Mouse (Mus musculus) neural tube, embryonic 14.5 days (tissue): ENCODE measurements around the gene Gfra1. TPM values are rescaled to one million over a fixed set of nuclear protein-coding genes. Genes with fewer than 3 reads are reported as not detected.

ENCODE experiments used
- ATAC-seq: fragments of 200-750 bp; cut with Nextera tagmentation; 2 replicates; pipeline ENCODE4 v1.8.0; 2017; ENCODE audit warnings: low read depth, mild to moderate bottlenecking, moderate TSS enrichment, moderate library complexity
- H3K27ac ChIP-seq: fragments of 300-500 bp; sonication (generic); 2 replicates; pipeline ENCODE4 v1.5.1; 2014; ENCODE audit warnings: low read depth, mild to moderate bottlenecking, control low read depth, low read length, moderate library complexity, mixed read lengths
- H3K27me3 ChIP-seq: fragments of 300-500 bp; sonication (generic); 2 replicates; pipeline ENCODE4 v1.6.1; 2014; ENCODE audit warnings: low read length; ENCODE audit not compliant: control insufficient read depth, insufficient read depth
- H3K36me3 ChIP-seq: fragments of 300-500 bp; sonication (generic); 2 replicates; pipeline ENCODE4 v1.6.1; 2014; ENCODE audit warnings: low read length, mixed read lengths; ENCODE audit not compliant: control insufficient read depth, insufficient read depth
- H3K4me1 ChIP-seq: fragments of 300-500 bp; sonication (generic); 2 replicates; pipeline ENCODE4 v1.6.1; 2014; ENCODE audit warnings: low read length; ENCODE audit not compliant: control insufficient read depth, insufficient read depth
- H3K4me2 ChIP-seq: fragments of 300-500 bp; sonication (generic); 2 replicates; pipeline ENCODE4 v1.6.1; 2014; ENCODE audit warnings: mild to moderate bottlenecking, low read depth, low read length, control low read depth
- H3K4me3 ChIP-seq: fragments of 300-500 bp; sonication (generic); 2 replicates; pipeline ENCODE4 v1.5.1; 2014; ENCODE audit warnings: low read depth, low read length, control low read depth, mixed read lengths
- H3K9ac ChIP-seq: fragments of 300-500 bp; sonication (generic); replicated peaks from 2 replicates; pipeline ENCODE4 v1.6.1; 2014; ENCODE audit warnings: low read depth, mild to moderate bottlenecking, control low read depth, low read length, mixed read lengths
- H3K9me3 ChIP-seq: fragments of 300-500 bp; sonication (generic); 2 replicates; pipeline ENCODE4 v1.6.1; 2016; ENCODE audit warnings: low read length; ENCODE audit not compliant: control insufficient read depth
- WGBS: fragments of 180-500 bp; shearing (Covaris S2); extraction: QIAGEN DNeasy Blood & Tissue Kit; methylation state at CpG from one replicate; pipeline ENCODE4 v1.1.7; 2014; 5-methylcytosine and 5-hydroxymethylcytosine counted together
- polyA plus RNA-seq: library from polyadenylated mRNA; unstranded; fragments of >200 nt; fragmentation: Nextera tagmentation; extraction: Ambion mirVana; gene quantifications from 2 replicates; pipeline ENCODE4 v1.2.1, GENCODE M21; 2014

Gfra1 gene
- polyA plus RNA-seq, 1 experiment from 2014 or later: 67.8 TPM

DNA sequence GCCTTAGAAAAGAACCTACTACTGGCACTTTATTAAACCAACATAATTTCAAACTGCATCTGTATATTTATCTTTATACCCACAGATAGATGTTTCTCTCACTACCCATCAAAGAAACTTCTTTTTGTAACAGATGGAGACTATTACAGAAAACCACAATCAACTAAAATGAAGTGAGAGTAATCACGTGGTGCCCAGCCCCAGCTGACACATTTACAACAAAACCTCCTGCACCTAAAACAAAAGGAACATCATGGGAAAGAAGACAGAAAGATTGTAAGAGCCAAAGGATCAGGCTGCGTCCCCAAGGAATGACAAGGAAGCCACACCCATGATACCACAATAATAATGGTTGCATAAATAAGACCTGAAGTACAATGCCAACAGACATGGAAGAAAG lies 143.2 kb downstream of the Gfra1 start:
- WGBS: 70% methylated on average over 2 of the region's 2 CpGs
- H3K9ac ChIP-seq: no peak overlapping the region
- no peaks in the 10 kb centered on the region for H3K36me3 ChIP-seq
- peaks cover 15% of the 10 kb centered on the region for H3K4me1 ChIP-seq
- H3K4me2 ChIP-seq: no peak overlapping the region
- 0 out of 2 replicates have a peak, but pooled peaks cover 2% of the 10 kb centered on the region for H3K9me3 ChIP-seq
- 0 out of 2 replicates have a peak overlapping the region, but pooled peaks have one; percentile 34 for H3K27ac ChIP-seq
- no peak overlapping the region for H3K4me3 ChIP-seq
- ATAC-seq: no peak
- no peaks in the 10 kb centered on the region for H3K27me3 ChIP-seq

DNA sequence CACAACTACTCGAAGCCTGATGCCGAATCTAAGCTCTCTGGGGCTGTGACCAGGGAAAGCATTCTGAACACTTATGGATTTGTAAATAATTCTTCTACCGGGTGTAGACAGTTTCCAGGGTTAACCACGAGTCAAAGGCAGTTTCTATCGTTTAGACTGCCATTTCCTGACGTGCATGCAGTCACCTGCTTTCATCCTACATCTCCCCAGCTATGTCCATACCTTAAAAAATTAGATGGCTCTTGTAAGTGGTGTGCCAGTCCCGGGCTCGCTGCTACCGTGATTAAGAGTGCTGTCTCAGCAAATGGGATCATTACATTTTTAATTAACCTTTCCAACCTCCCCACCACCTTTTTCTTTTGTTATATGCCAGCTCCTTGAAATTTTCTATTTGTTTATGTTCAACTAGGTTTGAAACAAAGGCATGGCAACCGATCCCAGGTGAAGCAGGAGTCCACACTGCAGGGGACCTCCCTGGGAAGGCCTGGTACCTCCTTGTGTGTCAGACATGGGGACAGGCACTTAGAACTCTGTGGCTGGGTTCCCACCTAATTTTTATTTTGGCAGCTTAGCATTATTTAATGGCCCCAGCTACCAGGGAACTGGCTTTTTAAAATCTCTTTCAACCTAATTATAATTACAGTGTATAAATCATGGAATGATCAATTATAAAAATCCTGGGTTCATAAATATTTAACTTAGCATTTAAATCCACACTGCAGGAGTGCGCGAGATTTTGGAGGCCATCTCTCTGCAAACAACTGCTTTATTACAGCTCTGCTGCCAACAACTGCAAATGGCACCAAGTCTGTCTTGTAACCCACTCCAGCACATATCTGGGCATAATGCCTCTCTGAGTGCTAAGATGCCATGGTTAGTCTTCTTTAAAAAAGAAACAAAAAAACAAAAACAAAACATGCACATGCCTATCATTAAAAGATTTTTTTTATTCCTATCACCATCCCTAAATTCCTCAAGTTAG lies 145.1 kb downstream of the Gfra1 start:
- 0 out of 2 replicates have a peak, but pooled peaks cover 2% of the 10 kb centered on the region for H3K9me3 ChIP-seq
- H3K36me3 ChIP-seq: no peaks in the 10 kb centered on the region
- H3K27me3 ChIP-seq: no peaks in the 10 kb centered on the region
- no peak overlapping the region for H3K9ac ChIP-seq
- ATAC-seq: peak; percentile 54; the same call in 1 of the 2 replicates
- peaks cover 15% of the 10 kb centered on the region for H3K4me1 ChIP-seq
- H3K27ac ChIP-seq: peak overlapping the region; percentile 69
- H3K4me2 ChIP-seq: no peak overlapping the region
- 23% methylated on average over 12 of the region's 12 CpGs for WGBS
- no peak overlapping the region for H3K4me3 ChIP-seq

DNA sequence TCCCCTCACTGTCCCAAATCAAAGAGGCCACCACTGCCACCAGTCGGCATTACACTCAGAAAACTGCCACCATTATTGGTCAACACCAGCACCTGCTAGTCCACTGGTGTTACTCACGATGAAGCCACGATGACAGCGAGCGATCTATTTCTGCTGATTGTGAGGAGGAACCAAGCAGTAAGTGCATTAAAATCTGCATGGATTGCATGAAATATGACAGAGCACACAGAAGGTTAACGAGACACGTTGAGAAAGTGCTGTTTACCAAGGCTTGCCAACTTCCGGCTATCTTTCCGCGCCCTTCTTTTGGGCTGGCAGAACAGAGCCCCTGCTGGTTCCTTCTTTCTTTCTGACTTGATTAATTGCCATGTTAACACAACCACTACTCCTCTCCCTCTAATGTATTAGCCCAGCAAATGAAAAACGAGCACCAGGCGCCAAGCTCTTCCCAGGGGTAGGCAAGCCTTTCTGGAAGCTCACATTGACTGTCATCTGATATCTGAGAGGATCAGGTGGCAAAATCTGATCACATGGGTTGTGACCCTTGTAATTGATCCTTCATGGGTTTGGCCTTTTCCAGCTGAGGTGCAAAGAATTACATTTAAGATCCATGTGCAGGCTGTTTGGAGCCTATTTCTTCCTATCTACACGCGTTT lies 146.0 kb downstream of the Gfra1 start:
- ATAC-seq: peak; percentile 46; the same call in 1 of the 2 replicates
- Histone ChIP-seq H3K9me3 (0 out of 2 replicates have a peak, but pooled peaks cover 2% of the 10 kb centered on the region), H3K4me3 (no peak overlapping the region), H3K27me3 (no peaks in the 10 kb centered on the region), H3K4me2 (no peak overlapping the region), H3K36me3 (no peaks in the 10 kb centered on the region), H3K9ac (no peak overlapping the region), H3K27ac (peak overlapping the region; percentile 69), H3K4me1 (peaks cover 15% of the 10 kb centered on the region)
- WGBS: 33% methylated on average over 14 of the region's 14 CpGs

DNA sequence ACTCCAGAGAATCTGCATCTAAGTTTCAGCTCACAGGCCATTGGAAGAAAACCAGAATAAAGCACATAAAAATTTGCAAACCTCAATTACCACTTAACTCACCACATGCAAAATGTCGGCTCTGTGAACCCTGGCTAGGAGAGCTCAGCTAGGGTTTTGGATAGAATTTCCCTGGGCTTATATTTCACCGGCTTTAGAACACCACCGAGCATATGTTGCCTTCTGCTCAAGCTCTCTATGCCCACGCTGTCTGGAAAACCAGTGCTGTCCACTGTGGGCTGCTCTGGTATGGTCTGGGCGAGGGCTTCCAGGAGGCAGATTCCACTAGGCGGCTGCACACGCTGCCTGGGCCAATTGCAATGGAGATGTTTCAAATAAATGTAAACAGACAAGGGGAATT lies 154.6 kb downstream of the Gfra1 start:
- WGBS: 84% methylated on average over 7 of the region's 7 CpGs
- Histone ChIP-seq H3K4me2 (no peak overlapping the region), H3K36me3 (no peaks in the 10 kb centered on the region), H3K4me1 (no peaks in the 10 kb centered on the region), H3K9ac (no peak overlapping the region), H3K27ac (no peak overlapping the region), H3K27me3 (no peaks in the 10 kb centered on the region), H3K9me3 (no peaks in the 10 kb centered on the region), H3K4me3 (no peak overlapping the region)
- no peak for ATAC-seq

DNA sequence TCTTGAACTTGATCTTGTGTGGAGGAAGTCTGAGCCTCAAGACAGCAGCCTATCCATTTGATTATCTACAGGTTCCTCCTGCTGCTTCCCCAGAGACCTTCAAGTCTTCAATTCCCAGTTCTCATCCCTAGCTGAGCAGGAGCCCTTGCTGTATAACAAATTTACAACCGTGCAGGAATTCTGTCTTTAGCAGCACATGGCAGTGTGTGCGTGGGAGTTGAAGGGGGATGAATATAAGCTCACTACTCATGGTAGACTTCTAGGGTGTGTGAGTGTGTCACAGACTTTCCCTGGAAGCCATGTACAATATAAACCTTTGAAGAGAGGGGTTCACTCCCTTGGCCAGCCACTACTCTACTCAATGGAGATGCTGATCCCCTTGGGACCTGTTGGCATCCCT lies 157.8 kb downstream of the Gfra1 start:
- H3K27ac ChIP-seq: no peak overlapping the region
- H3K4me2 ChIP-seq: no peak overlapping the region
- H3K4me3 ChIP-seq: no peak overlapping the region
- ATAC-seq: no peak
- H3K36me3 ChIP-seq: no peaks in the 10 kb centered on the region
- no peaks in the 10 kb centered on the region for H3K9me3 ChIP-seq
- no peak overlapping the region for H3K9ac ChIP-seq
- 69% methylated on average over 2 of the region's 2 CpGs for WGBS
- no peaks in the 10 kb centered on the region for H3K4me1 ChIP-seq
- no peaks in the 10 kb centered on the region for H3K27me3 ChIP-seq

DNA sequence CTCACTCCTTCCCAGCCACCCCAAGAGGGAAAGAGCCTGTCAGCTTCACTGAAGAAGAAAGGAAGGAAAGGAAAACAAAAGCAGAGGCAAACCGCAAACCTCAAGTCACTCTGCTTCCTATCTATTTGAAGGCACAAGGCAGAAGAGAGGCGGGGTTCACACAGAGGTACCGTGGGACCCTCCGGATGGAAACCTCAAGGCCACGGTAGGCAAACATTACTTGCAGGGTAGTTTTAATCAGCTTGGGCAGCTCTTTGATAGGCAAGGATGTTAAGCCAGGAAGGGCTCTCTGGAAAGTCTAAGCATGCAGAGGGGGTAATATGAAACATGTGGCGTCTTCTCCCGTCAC lies 158.9 kb downstream of the Gfra1 start:
- Histone ChIP-seq H3K27ac (no peak overlapping the region), H3K4me2 (no peak overlapping the region), H3K36me3 (no peaks in the 10 kb centered on the region), H3K9ac (no peak overlapping the region), H3K27me3 (no peaks in the 10 kb centered on the region), H3K4me3 (no peak overlapping the region), H3K4me1 (no peaks in the 10 kb centered on the region), H3K9me3 (no peaks in the 10 kb centered on the region)
- no peak for ATAC-seq
- WGBS: 73% methylated on average over 7 of the region's 7 CpGs

DNA sequence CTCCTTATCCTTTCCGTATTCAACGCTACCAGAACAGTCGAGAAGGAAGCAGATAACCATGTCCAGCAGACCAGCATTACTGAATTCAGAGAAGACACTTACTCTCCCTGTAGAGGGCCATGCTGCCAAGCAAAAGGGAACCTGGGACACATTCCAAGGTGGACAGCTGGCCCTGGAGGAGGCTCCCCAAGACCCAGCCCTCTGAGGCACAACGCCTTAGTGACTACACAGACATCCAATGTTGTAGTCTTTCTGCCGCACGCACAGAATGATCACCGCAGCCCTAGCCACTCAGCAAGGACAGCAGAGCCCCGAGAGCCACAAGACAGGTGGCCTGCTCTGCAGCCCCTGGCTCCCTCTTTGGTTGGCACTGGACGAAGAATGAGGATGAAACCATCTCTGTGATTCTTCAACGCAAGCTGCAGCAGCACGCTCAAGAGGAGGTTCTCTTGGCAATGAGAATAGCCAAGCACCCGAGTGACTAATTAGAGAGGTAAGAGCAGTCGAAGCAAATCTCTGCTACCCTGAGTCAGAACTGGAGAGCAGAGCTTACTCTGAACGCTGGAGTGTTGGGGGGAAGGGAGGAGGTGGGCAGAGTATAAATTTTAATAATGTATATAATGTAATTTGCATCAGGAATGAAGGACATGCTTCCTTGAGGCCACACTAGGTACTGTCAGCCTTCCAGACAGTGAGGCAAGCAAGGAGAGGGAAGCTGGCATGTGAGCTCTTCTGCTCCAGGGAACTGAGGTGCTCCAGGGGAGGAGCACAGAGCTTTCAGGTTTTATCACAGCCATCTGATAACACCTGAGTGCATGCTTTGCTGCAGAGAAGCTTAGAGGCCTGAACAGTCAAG lies 159.5 kb downstream of the Gfra1 start:
- Histone ChIP-seq H3K4me1 (no peaks in the 10 kb centered on the region), H3K9me3 (no peaks in the 10 kb centered on the region), H3K4me2 (no peak overlapping the region), H3K36me3 (no peaks in the 10 kb centered on the region), H3K27ac (no peak overlapping the region), H3K9ac (no peak overlapping the region), H3K4me3 (no peak overlapping the region), H3K27me3 (no peaks in the 10 kb centered on the region)
- ATAC-seq: no peak
- 81% methylated on average over 14 of the region's 14 CpGs for WGBS

DNA sequence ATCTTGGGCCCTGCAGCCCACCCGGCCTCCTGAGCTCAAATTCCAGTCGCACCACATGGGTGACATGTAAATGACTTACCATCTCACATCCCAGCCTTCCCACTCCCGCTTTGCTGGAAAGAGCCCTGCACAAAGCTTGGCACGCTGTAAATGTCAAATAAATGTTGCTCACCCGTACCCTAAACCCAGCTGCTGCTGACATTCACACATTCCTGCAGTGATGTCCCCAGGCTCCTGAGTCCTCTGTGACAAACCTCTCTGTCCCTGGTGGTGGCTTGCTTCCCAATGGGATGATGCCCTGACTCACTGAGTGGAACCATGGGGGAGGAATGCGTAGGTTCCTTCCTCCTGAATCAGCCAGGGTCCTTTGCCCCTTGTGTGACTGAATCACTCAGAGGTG lies 167.6 kb downstream of the Gfra1 start:
- ATAC-seq: no peak
- no peak overlapping the region for H3K27ac ChIP-seq
- H3K4me1 ChIP-seq: no peaks in the 10 kb centered on the region
- H3K4me2 ChIP-seq: no peak overlapping the region
- WGBS: 71% methylated on average over 6 of the region's 6 CpGs
- H3K9ac ChIP-seq: no peak overlapping the region
- no peaks in the 10 kb centered on the region for H3K9me3 ChIP-seq
- H3K36me3 ChIP-seq: no peaks in the 10 kb centered on the region
- no peak overlapping the region for H3K4me3 ChIP-seq
- H3K27me3 ChIP-seq: no peaks in the 10 kb centered on the region
